Mouse (Mus musculus) kidney, postnatal 25 days (tissue): ENCODE measurements around the gene Magea2.
"Not testable (repeated sequence)": the region's sequence is repeated elsewhere in the genome, so short reads cannot be mapped to it uniquely, and the experiment has no call there.

Source experiments
- DNase-seq, 2 experiments: peaks; one replicate each; pipeline ENCODE4 v3.0.0; 2021; ENCODE audit warnings: mixed read lengths in 2 of 2

Magea2 gene

GRCm38 (mm10) chrX:155093566-155093965 lies at the start of gene Magea2:
TSS of gene Magea2 (minus strand) at chrX:155093666.
- not testable (repeated sequence) for DNase-seq

GRCm38 (mm10) chrX:155128312-155128711 lies 34.8 kb upstream of the Magea2 start, which contains the start of gene Cldn34b2:
TSS of gene Cldn34b2 (minus strand) at chrX:155128412.
- DNase-seq: not testable (repeated sequence)

GRCm38 (mm10) chrX:155098024-155098423 lies 4.6 kb upstream of the Magea2 start:
- DNase-seq: peak in 1 of 2 experiments; percentile 17

- not testable (repeated sequence) for DNase-seq
Observed at GRCm38 (mm10) chrX:155089693-155090092, 3.8 kb downstream of the Magea2 start, which contains the start of gene Magea1. TSS of gene Magea1 (minus strand) at chrX:155089793.

- not testable (repeated sequence) for DNase-seq
Observed at GRCm38 (mm10) chrX:155063045-155063444, 30.4 kb downstream of the Magea2 start, which contains the start of gene Magea5. TSS of gene Magea5 (minus strand) at chrX:155063145.

- DNase-seq: not testable (repeated sequence)
Observed at GRCm38 (mm10) chrX:154995750-154996149, 97.7 kb downstream of the Magea2 start, which contains the start of gene Magea8. TSS of gene Magea8 (minus strand) at chrX:154995850.
